Mouse (Mus musculus): ENCODE data around the gene Ano6. TPM values are rescaled to one million over a fixed set of nuclear protein-coding genes. Genes with fewer than 3 reads are reported as not detected.

Gene Ano6
- polyA plus RNA-seq, 1 experiment from 2014 or later: 37.2 TPM

DNA sequence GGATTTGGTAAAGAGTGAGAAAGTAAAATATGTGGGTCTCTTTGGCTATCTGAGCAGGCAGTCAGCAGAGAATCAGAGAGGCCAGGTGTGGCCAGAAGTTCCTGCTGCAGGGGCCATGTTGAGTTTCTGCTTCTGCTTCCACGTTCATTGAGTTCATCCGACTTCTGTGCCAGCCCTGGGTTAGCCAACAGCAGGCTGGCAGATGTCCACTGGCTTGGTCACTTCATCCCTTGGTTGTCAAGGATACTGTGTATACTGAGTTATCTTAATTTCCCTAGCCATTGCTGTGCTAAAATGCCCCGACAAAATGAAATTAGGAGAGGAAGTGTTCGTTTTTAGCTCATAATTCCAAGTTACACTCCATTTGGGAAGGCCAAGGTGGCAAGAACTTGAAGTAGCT is 21.1 kb upstream of the Ano6 start:
- no peak overlapping the region for H3K9ac ChIP-seq (ENCODE audit: low read length)
- no peak overlapping the region for H3K4me3 ChIP-seq (ENCODE audit: control insufficient read depth in 1 of 2, insufficient read depth in 1 of 2, low read depth in 1 of 2, low read length in 2 of 2)
- H3K36me3 ChIP-seq (ENCODE audit: control insufficient read depth, insufficient read depth, low read length): no peaks in the 10 kb centered on the region
- WGBS: 70% methylated on average over 4 of the region's 4 CpGs
- H3K9me3 ChIP-seq (ENCODE audit: control insufficient read depth, low read length): no peaks in the 10 kb centered on the region
- no peaks in the 10 kb centered on the region for H3K27me3 ChIP-seq (ENCODE audit: control insufficient read depth, insufficient read depth, low read length)
- H3K4me2 ChIP-seq (ENCODE audit: low read length): no peak overlapping the region
- ATAC-seq (ENCODE audit: insufficient number of reproducible peaks, insufficient read depth, low FRiP score, low read depth): no peak
- no peak overlapping the region for H3K27ac ChIP-seq (replicated peaks in 1 of 2; ENCODE audit: control insufficient read depth in 1 of 2, insufficient read depth in 1 of 2, low read depth in 2 of 2, low read length in 2 of 2)
- no peaks in the 10 kb centered on the region for H3K4me1 ChIP-seq (ENCODE audit: control insufficient read depth in 2 of 2, insufficient read depth in 2 of 2, low read length in 2 of 2)

DNA sequence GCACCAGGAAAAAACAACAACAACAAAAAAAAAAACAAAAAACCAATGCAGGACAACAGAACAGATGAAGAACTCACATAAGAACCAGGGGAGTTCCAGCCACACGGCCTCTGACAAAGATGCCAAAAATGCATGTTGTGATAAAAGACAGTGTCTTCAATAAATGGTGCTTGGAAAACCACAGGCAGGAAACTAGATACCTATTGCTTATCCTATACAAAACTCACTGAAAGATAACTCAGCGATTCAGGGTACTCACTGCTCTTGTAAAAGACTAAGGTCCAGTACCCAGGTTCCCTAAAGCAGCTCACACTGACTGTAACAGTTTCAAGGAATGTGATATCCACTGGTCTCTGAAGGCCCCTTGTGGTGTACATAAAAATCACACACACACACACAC is 20.3 kb upstream of the Ano6 start:
- ATAC-seq (ENCODE audit: insufficient number of reproducible peaks, insufficient read depth, low FRiP score, low read depth): no peak
- Histone ChIP-seq H3K27ac (replicated peaks in 1 of 2; ENCODE audit: control insufficient read depth in 1 of 2, insufficient read depth in 1 of 2, low read depth in 2 of 2, low read length in 2 of 2) (no peak overlapping the region), H3K36me3 (ENCODE audit: control insufficient read depth, insufficient read depth, low read length) (no peaks in the 10 kb centered on the region), H3K4me1 (ENCODE audit: control insufficient read depth in 2 of 2, insufficient read depth in 2 of 2, low read length in 2 of 2) (no peaks in the 10 kb centered on the region), H3K4me3 (ENCODE audit: control insufficient read depth in 1 of 2, insufficient read depth in 1 of 2, low read depth in 1 of 2, low read length in 2 of 2) (no peak overlapping the region), H3K27me3 (ENCODE audit: control insufficient read depth, insufficient read depth, low read length) (no peaks in the 10 kb centered on the region), H3K9me3 (ENCODE audit: control insufficient read depth, low read length) (no peaks in the 10 kb centered on the region), H3K9ac (ENCODE audit: low read length) (no peak overlapping the region), H3K4me2 (ENCODE audit: low read length) (no peak overlapping the region)
- WGBS: 80% methylated on average over 2 of the region's 2 CpGs

DNA sequence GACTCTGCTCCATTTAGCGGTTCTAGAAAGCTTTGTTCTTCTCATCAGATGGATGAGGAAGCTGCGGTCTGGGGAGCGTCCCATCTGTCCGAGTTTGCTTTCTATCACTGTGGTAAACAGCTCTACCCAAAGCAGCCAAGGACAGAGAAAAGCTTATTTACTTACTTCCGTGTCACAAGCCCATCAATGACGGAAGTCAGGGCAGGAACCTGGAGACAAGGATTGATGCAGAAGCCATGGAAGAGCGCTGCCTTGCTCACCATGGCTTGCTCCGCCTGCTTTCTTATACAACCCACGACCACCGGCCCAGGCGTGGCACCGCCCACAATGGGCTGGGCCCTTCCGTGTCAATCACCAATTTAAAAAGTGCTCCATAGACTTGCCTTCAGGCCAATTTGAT is 18.3 kb upstream of the Ano6 start:
- Histone ChIP-seq H3K27me3 (ENCODE audit: control insufficient read depth, insufficient read depth, low read length) (no peaks in the 10 kb centered on the region), H3K4me3 (ENCODE audit: control insufficient read depth in 1 of 2, insufficient read depth in 1 of 2, low read depth in 1 of 2, low read length in 2 of 2) (no peak overlapping the region), H3K36me3 (ENCODE audit: control insufficient read depth, insufficient read depth, low read length) (no peaks in the 10 kb centered on the region), H3K4me1 (ENCODE audit: control insufficient read depth in 2 of 2, insufficient read depth in 2 of 2, low read length in 2 of 2) (no peaks in the 10 kb centered on the region), H3K27ac (replicated peaks in 1 of 2; ENCODE audit: control insufficient read depth in 1 of 2, insufficient read depth in 1 of 2, low read depth in 2 of 2, low read length in 2 of 2) (no peak overlapping the region), H3K4me2 (ENCODE audit: low read length) (no peak overlapping the region), H3K9me3 (ENCODE audit: control insufficient read depth, low read length) (no peaks in the 10 kb centered on the region), H3K9ac (ENCODE audit: low read length) (no peak overlapping the region)
- no peak for ATAC-seq (ENCODE audit: insufficient number of reproducible peaks, insufficient read depth, low FRiP score, low read depth)
- 52% methylated on average over 13 of the region's 13 CpGs for WGBS

DNA sequence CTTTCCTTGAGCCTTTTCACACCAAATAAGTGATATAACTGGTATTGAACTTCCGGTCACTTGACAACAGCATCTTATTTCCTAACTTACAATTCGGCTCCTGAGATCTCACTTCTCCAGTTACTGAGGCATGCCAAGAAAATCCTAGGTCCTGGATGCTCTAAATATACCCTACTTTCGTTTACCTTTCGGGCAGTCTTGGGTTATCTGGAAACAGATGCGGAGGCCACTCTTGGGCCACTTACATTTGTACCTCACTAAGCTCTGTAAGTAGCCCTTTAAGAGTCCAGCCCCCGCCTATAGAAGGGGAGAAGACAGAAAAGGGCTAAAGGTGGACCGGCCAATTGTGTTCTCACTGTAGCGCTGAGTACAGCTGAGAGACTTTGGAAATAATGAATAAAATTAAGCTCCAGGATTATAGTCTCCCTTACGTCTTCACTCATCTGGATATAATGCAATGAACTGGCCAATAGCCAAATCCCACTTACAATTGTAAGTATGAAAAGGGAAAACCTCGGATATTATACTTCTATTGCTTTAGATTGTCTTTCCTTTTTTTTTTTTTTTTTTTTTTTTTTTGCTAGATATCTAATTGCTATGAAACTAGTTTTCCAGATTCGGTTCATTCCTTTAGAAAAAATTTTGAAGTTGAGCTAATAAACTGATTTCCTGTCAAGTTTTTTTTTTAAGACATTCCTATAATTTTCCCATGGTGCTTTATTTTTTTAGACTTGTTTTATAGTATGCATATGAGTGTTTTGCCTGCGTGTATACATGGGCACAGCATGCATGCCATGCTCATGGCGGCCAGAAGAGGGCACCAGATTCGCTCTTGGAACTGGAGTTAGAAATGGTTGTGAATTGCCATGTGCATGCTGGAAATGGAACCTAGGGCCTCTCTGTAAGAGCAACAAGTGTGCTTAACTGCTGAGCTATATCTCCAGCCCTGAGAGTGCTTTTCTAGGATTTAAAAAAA is 17.5 kb upstream of the Ano6 start:
- Histone ChIP-seq H3K27me3 (ENCODE audit: control insufficient read depth, insufficient read depth, low read length) (no peaks in the 10 kb centered on the region), H3K4me3 (ENCODE audit: control insufficient read depth in 1 of 2, insufficient read depth in 1 of 2, low read depth in 1 of 2, low read length in 2 of 2) (no peak overlapping the region), H3K4me1 (ENCODE audit: control insufficient read depth in 2 of 2, insufficient read depth in 2 of 2, low read length in 2 of 2) (no peaks in the 10 kb centered on the region), H3K9ac (ENCODE audit: low read length) (no peak overlapping the region), H3K27ac (replicated peaks in 1 of 2; ENCODE audit: control insufficient read depth in 1 of 2, insufficient read depth in 1 of 2, low read depth in 2 of 2, low read length in 2 of 2) (no peak overlapping the region), H3K9me3 (ENCODE audit: control insufficient read depth, low read length) (no peaks in the 10 kb centered on the region), H3K36me3 (ENCODE audit: control insufficient read depth, insufficient read depth, low read length) (no peaks in the 10 kb centered on the region), H3K4me2 (ENCODE audit: low read length) (no peak overlapping the region)
- 49% methylated on average over 14 of the region's 14 CpGs for WGBS
- no peak for ATAC-seq (ENCODE audit: insufficient number of reproducible peaks, insufficient read depth, low FRiP score, low read depth)

DNA sequence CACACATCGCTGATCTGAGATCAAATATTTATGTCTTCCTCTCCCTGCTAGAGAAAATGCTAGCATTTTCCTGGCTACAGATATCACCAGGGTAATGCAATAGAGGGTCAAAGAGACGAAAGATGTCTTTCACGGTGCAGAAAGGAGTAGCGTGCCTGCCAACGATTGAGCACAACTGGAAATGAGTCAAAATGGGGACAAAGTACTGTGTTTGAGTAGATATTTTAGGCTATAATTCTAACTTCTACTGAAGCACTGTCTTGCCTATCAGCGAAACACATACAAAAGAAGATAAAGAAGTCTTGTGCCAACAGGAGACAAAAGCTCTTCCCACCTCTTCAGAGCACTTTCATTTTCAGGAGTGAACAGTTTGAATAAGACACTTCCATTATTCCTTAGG is 16.4 kb upstream of the Ano6 start:
- no peaks in the 10 kb centered on the region for H3K4me1 ChIP-seq (ENCODE audit: control insufficient read depth in 2 of 2, insufficient read depth in 2 of 2, low read length in 2 of 2)
- no peak overlapping the region for H3K4me3 ChIP-seq (ENCODE audit: control insufficient read depth in 1 of 2, insufficient read depth in 1 of 2, low read depth in 1 of 2, low read length in 2 of 2)
- 77% methylated on average over 6 of the region's 6 CpGs for WGBS
- H3K9me3 ChIP-seq (ENCODE audit: control insufficient read depth, low read length): no peaks in the 10 kb centered on the region
- H3K27me3 ChIP-seq (ENCODE audit: control insufficient read depth, insufficient read depth, low read length): no peaks in the 10 kb centered on the region
- no peak overlapping the region for H3K9ac ChIP-seq (ENCODE audit: low read length)
- H3K27ac ChIP-seq (replicated peaks in 1 of 2; ENCODE audit: control insufficient read depth in 1 of 2, insufficient read depth in 1 of 2, low read depth in 2 of 2, low read length in 2 of 2): no peak overlapping the region
- no peak for ATAC-seq (ENCODE audit: insufficient number of reproducible peaks, insufficient read depth, low FRiP score, low read depth)
- no peak overlapping the region for H3K4me2 ChIP-seq (ENCODE audit: low read length)
- H3K36me3 ChIP-seq (ENCODE audit: control insufficient read depth, insufficient read depth, low read length): no peaks in the 10 kb centered on the region

DNA sequence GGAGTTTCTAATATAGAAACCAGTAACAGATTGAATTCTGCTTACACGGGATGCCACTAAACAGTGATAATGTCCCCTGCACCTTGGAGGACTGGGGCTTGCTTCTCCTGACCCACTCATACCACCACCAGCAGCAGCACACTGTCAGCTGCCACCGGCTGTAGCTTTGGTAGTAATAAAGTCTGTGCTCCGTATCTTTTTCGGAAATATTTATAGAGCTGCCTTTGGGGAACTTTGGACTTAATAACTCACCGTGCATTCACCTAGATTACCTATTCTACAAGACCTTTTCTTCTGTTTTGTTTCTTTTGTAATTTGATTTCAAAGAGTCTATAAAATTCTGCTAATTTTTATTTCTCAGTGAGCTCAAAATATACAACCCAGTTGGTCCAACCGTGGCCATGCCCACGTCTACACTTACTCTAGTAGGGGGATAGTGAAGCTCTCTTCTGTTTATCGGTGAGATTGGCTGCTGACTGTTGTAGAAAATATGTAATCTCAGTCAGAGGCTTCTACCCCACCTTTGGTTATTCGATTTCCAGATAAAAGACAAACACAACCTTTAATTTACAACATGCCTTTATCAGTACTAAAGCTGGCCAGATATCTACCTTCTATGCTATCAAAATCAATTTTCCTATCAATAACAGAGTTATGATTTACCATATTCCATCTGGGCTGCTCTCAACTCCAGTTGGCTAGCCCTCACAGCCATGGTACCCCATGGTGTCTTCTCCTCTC is 15.8 kb upstream of the Ano6 start:
- Histone ChIP-seq H3K36me3 (ENCODE audit: control insufficient read depth, insufficient read depth, low read length) (no peaks in the 10 kb centered on the region), H3K4me3 (ENCODE audit: control insufficient read depth in 1 of 2, insufficient read depth in 1 of 2, low read depth in 1 of 2, low read length in 2 of 2) (no peak overlapping the region), H3K4me1 (ENCODE audit: control insufficient read depth in 2 of 2, insufficient read depth in 2 of 2, low read length in 2 of 2) (no peaks in the 10 kb centered on the region), H3K27ac (replicated peaks in 1 of 2; ENCODE audit: control insufficient read depth in 1 of 2, insufficient read depth in 1 of 2, low read depth in 2 of 2, low read length in 2 of 2) (no peak overlapping the region), H3K27me3 (ENCODE audit: control insufficient read depth, insufficient read depth, low read length) (no peaks in the 10 kb centered on the region), H3K4me2 (ENCODE audit: low read length) (no peak overlapping the region), H3K9ac (ENCODE audit: low read length) (no peak overlapping the region), H3K9me3 (ENCODE audit: control insufficient read depth, low read length) (no peaks in the 10 kb centered on the region)
- no peak for ATAC-seq (ENCODE audit: insufficient number of reproducible peaks, insufficient read depth, low FRiP score, low read depth)
- 84% methylated on average over 9 of the region's 9 CpGs for WGBS

DNA sequence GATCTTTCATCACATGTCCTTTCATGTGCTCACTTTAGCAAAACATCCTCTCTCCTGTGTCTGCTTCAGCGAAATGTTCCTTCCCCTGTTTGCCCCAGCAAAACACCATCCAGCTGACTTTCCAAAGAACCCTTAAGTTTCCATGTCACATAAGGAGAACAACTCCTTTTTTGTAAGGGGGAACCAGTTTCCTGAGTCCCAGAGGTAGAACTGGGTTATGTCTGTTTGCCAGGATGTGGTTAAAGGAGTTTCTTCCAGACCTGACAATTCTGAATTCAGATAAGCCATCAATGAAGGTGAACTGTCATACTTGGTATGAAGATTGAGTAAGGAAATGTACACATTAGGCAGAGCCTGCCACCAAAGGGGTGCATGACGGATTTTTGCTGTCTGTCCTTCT is 12.9 kb upstream of the Ano6 start:
- no peak overlapping the region for H3K4me3 ChIP-seq (ENCODE audit: control insufficient read depth in 1 of 2, insufficient read depth in 1 of 2, low read depth in 1 of 2, low read length in 2 of 2)
- ATAC-seq (ENCODE audit: insufficient number of reproducible peaks, insufficient read depth, low FRiP score, low read depth): no peak
- no peaks in the 10 kb centered on the region for H3K9me3 ChIP-seq (ENCODE audit: control insufficient read depth, low read length)
- no peak overlapping the region for H3K4me2 ChIP-seq (ENCODE audit: low read length)
- 86% methylated on average over 2 of the region's 2 CpGs for WGBS
- H3K27me3 ChIP-seq (ENCODE audit: control insufficient read depth, insufficient read depth, low read length): no peaks in the 10 kb centered on the region
- H3K27ac ChIP-seq (replicated peaks in 1 of 2; ENCODE audit: control insufficient read depth in 1 of 2, insufficient read depth in 1 of 2, low read depth in 2 of 2, low read length in 2 of 2): no peak overlapping the region
- H3K9ac ChIP-seq (ENCODE audit: low read length): no peak overlapping the region
- H3K36me3 ChIP-seq (ENCODE audit: control insufficient read depth, insufficient read depth, low read length): no peaks in the 10 kb centered on the region
- H3K4me1 ChIP-seq (ENCODE audit: control insufficient read depth in 2 of 2, insufficient read depth in 2 of 2, low read length in 2 of 2): no peaks in the 10 kb centered on the region

Measured in heart, embryonic 14.5 days (tissue).